Mouse (Mus musculus) layer of hippocampus, adult 9-11 months (tissue): ENCODE measurements around the gene Ctsg.
"Not testable (repeated sequence)": the region's sequence is repeated elsewhere in the genome, so short reads cannot be mapped to it uniquely, and the experiment has no call there.

Experiments
- DNase-seq: peaks from one replicate; pipeline ENCODE4 v3.0.0; 2022

Gene Ctsg

GRCm38 (mm10) chr14:56102386-56102785, at the start of gene Ctsg:
Gene Ctsg, minus strand, starts transcription at chr14:56102574.
- DNase-seq: no peak

- peak; percentile 7 for DNase-seq
Observed at GRCm38 (mm10) chr14:56133675-56134074, 31.3 kb upstream of the Ctsg start.

GRCm38 (mm10) chr14:56132508-56132907, 30.1 kb upstream of the Ctsg start, which contains the start of gene Gzmd:
Gene Gzmd, minus strand, starts transcription at chr14:56132608.
- not testable (repeated sequence) for DNase-seq

GRCm38 (mm10) chr14:56128341-56128740, 26.0 kb upstream of the Ctsg start:
- no peak for DNase-seq

- DNase-seq: no peak
Observed at GRCm38 (mm10) chr14:56123516-56123915, 21.1 kb upstream of the Ctsg start.

- DNase-seq: no peak
Observed at GRCm38 (mm10) chr14:56120525-56120924, 18.2 kb upstream of the Ctsg start, which contains the start of gene Gzme. Gene Gzme, minus strand, starts transcription at chr14:56120625.

- DNase-seq: not testable (repeated sequence)
Observed at GRCm38 (mm10) chr14:56115531-56116310, 13.3 kb upstream of the Ctsg start.

- peak; percentile 5 for DNase-seq
Observed at GRCm38 (mm10) chr14:56105447-56106180, 3.2 kb upstream of the Ctsg start.

GRCm38 (mm10) chr14:56105016-56105415, 2.6 kb upstream of the Ctsg start:
- DNase-seq: no peak

- DNase-seq: no peak
Observed at GRCm38 (mm10) chr14:56103452-56103851, 1.1 kb upstream of the Ctsg start.

GRCm38 (mm10) chr14:56098940-56099339, 3.4 kb downstream of the Ctsg start:
- no peak for DNase-seq

GRCm38 (mm10) chr14:56097597-56097996, 4.8 kb downstream of the Ctsg start:
- DNase-seq: no peak

- no peak for DNase-seq
Observed at GRCm38 (mm10) chr14:56093353-56093752, 9.0 kb downstream of the Ctsg start.

- no peak for DNase-seq
Observed at GRCm38 (mm10) chr14:56086711-56087110, 15.7 kb downstream of the Ctsg start.

GRCm38 (mm10) chr14:56085167-56085566, 17.2 kb downstream of the Ctsg start, which contains the start of gene Mcpt8:
Gene Mcpt8, minus strand, starts transcription at chr14:56085273.
- DNase-seq: no peak

- no peak for DNase-seq
Observed at GRCm38 (mm10) chr14:56082016-56082415, 20.4 kb downstream of the Ctsg start.

- not testable (repeated sequence) for DNase-seq
Observed at GRCm38 (mm10) chr14:56062213-56062612, 40.2 kb downstream of the Ctsg start, which contains the start of gene Mcpt4. Gene Mcpt4, minus strand, starts transcription at chr14:56062313.

GRCm38 (mm10) chr14:56057722-56058121, 44.7 kb downstream of the Ctsg start:
- DNase-seq: no peak

GRCm38 (mm10) chr14:56055408-56055807, 47.0 kb downstream of the Ctsg start:
- no peak for DNase-seq
